Mouse (Mus musculus): ENCODE data around the gene Dnajc17.

The Dnajc17 gene

GRCm38 (mm10) chr2:119208344-119209175, at the start of gene Dnajc17, which contains the start of gene Zfyve19:
Gene Dnajc17, minus strand, starts transcription at chr2:119208795.
Gene Zfyve19, plus strand, starts transcription at chr2:119208617.
- in situ Hi-C loops (cut with MboI, MseI): loop anchor here (10.0 kb wide), 1 partner anchor 1214 kb away; no protein-coding TSS in a partner anchor

- in situ Hi-C loops (cut with MboI, MseI): no loop called here
Observed at GRCm38 (mm10) chr2:119254976-119255375, 46.4 kb upstream of the Dnajc17 start.

DNA sequence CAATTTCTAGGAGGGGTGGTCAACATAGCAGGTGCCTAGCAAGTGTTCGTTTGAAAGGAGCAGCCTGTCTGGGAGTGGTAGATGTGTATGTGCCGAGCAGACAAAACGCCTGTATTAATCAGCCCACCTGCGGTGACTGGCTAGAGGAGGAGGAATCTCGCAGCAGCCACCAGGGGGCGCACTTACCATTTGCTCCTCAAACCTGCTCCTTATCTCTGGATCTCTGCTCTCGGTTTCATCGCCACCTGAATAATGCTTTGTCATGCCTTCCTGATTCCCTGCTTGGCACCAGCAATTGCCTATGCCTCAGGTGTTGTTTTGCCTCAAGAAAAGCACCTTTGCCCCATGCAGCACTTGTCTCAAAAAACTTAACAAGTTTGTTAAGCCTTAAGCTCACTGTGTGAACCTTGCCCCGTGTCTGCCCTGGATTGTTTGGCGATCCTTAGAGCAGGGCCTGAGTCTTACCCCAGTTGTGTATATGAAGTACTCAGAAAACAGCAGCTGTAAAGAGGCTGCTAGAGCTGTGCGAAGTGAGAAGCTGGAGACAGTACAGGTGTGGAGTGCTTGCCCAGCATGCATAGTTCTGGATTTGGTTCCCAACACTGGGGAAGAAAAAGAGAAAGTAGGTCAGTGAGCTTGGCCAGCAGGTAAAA, 42.4 kb upstream of the Dnajc17 start:
- in situ Hi-C loops (cut with MboI, MseI): no loop called here

DNA sequence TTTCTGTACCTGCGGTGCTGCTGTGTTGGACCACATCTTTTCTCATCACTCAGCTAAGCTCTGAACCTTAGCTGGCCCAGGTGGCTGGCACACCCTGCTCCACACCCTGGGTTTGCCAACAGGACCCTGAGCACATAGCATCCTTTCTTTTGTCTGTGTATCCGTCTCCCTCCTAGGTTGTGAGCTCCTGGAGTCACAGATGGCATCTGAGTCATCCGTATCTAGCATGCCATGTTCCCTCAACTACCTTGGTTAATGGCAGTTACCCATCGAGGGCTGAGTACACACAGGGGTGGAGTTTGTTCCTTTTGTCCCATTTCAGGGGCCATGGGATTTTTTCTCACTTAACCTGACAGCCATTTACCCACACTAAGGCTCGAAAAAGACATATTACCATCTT, 41.8 kb upstream of the Dnajc17 start:
- in situ Hi-C loops (cut with MboI, MseI): no loop called here

DNA sequence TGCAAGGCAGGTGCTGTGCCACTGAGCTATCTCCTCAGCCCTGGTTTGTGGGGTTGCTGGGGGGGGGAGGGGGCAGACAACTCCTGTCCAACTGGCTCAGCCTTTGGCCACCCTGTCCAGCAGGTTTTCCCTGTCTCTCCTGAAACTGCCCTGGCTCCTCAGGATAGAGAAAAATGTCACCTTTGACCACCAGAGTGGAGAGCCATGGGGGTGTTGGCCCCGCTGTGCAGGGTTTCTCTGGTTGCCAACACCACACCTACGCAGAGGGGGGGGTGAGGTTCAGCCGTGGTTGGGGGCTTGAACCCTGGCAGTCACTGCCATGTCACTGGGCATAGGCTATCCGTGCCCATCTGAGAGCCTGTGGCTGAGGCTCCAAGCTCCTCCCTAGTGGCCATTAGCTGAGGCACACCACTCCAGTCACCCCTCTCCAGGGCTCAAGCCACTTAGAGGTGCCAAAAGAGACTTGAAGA, 41.0 kb upstream of the Dnajc17 start:
- in situ Hi-C loops (cut with MboI, MseI): no loop called here

- in situ Hi-C loops (cut with MboI, MseI): no loop called here
Observed at GRCm38 (mm10) chr2:119247904-119248303, 39.3 kb upstream of the Dnajc17 start.

DNA sequence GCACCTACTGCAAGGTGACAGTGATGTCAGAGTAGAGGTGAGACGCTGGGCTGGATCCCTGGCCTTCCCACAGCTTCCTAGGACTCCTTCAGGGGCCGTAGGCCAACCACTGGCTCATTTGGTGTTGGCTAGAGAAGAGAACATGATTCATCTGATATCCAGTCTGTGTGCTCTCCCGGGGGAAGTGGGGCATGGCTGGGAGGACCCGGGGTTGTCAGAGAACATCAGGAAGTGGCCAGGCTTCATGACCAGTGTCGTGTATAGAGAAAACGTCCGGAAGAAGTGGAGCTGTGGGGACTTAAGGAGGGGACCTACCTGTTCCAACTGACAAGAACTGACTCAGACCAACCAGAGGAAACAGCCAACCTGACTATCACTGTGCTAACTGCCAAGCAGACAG, 36.7 kb upstream of the Dnajc17 start:
- in situ Hi-C loops (cut with MboI, MseI): no loop called here

GRCm38 (mm10) chr2:119242548-119242947, 34.0 kb upstream of the Dnajc17 start:
- in situ Hi-C loops (cut with MboI, MseI): no loop called here

- in situ Hi-C loops (cut with MboI, MseI): no loop called here
Observed at GRCm38 (mm10) chr2:119240819-119241186, 32.2 kb upstream of the Dnajc17 start.

GRCm38 (mm10) chr2:119240075-119240818, 31.7 kb upstream of the Dnajc17 start:
- in situ Hi-C loops (cut with MboI, MseI): no loop called here

GRCm38 (mm10) chr2:119238671-119239070, 30.1 kb upstream of the Dnajc17 start:
- in situ Hi-C loops (cut with MboI, MseI): loop anchor here (10.0 kb wide), 1 partner anchor 984 kb away; the partner anchor contains the start of gene Fsip1

DNA sequence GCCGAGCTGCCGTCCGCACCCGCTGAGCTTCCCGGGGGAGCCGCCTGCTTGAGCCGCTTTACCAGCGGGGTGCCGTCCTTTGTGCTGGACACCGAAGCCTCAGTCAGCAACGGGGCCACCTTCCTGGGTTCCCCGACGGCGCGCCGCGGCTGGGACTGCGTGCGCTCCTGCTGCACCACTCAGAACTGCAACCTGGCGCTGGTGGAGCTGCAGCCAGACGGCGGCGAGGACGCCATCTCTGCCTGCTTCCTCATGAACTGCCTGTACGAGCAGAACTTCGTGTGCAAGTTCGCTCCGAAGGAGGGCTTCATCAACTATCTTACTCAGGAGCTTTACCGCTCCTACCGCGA, 29.3 kb upstream of the Dnajc17 start:
- in situ Hi-C loops (cut with MboI, MseI): loop anchor here (10.0 kb wide), 1 partner anchor 983 kb away; the partner anchor contains the start of gene Fsip1

DNA sequence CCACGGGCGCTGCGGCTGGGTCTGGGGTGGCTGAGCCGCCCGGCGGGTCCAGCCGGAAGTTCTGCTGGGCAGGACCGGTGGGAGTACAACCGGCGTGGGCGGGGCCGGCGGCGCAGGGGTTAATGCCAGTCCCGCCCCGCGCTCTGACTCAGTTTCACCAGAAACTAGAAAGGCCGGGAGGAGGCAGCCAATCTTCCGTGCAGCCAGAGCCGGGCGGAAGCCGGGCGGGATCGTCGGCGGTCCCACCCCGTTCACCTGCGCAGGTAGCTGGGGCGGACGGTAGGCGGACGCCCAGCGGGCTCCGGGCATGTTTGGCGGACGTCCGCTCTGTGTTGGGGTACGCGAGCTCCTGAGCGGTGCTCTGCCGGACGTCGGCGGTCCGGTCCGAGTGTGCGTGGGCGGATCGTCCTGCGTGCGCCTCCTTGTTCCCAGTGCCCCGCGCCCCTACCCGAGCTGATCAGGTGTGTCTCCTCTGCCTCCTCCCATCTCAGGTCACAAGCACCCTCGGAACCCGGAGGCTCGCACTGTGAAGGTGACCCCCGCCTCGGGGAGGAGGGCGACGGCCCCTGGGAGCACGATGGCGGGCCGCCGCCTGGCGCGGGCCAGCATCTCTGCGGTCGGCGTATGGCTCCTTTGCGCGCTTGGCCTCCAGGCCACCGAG, 28.7 kb upstream of the Dnajc17 start, which contains the start of gene Spint1:
Spint1 (plus strand) TSS at position 153 of the 661 bp plus-strand sequence.
- in situ Hi-C loops (cut with MboI, MseI): loop anchor here (10.0 kb wide), 1 partner anchor 983 kb away; the partner anchor contains the start of gene Fsip1

- in situ Hi-C loops (cut with MboI, MseI): loop anchor here (10.0 kb wide), 1 partner anchor 982 kb away; the partner anchor contains the start of gene Fsip1
Observed at GRCm38 (mm10) chr2:119236682-119237209, 28.2 kb upstream of the Dnajc17 start.

- in situ Hi-C loops (cut with MboI, MseI): loop anchor here (10.0 kb wide), 1 partner anchor 975 kb away; the partner anchor contains the start of gene Fsip1
Observed at GRCm38 (mm10) chr2:119229775-119230704, 21.4 kb upstream of the Dnajc17 start, which contains the start of gene Ppp1r14d. Gene Ppp1r14d, minus strand, starts transcription at chr2:119229906.

DNA sequence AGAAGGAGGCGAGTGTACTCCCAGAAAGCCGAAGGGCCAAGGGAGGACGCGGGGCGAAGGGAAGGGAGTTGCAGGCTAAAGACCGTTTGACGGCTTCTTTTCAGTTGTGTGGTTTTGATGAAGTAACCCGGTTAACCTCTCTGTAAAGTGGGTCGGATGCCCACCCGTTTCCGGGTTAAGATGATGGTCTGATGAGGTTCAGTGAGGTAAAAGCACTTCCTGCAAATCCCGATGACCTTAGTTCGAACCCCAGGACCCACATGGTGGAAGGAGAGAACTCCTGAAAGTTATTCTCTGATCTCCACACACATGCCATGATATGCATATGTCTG, 547 bp upstream of the Dnajc17 start:
- in situ Hi-C loops (cut with MboI, MseI): loop anchor here (10.0 kb wide), 1 partner anchor 1214 kb away; no protein-coding TSS in a partner anchor

DNA sequence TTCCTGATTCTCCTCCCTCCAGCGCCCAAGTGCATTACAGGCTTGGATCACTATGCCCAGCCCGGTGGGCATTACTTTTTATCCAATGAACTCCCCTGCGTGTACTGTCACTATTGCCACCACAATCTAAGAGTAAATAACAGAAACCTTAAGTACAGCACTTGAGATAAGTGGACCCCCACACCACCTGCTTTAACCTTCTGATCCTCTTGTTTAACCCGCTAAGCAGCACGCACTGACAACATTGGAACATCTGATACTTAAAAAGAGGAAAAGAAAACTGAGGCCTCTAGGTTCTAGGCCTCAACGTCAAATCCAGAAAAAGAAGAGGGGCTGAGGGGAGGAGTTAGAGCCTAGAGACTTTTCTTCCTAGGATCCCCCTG, 643 bp downstream of the Dnajc17 start:
- in situ Hi-C loops (cut with MboI, MseI): loop anchor here (10.0 kb wide), 1 partner anchor 1213 kb away; no protein-coding TSS in a partner anchor

DNA sequence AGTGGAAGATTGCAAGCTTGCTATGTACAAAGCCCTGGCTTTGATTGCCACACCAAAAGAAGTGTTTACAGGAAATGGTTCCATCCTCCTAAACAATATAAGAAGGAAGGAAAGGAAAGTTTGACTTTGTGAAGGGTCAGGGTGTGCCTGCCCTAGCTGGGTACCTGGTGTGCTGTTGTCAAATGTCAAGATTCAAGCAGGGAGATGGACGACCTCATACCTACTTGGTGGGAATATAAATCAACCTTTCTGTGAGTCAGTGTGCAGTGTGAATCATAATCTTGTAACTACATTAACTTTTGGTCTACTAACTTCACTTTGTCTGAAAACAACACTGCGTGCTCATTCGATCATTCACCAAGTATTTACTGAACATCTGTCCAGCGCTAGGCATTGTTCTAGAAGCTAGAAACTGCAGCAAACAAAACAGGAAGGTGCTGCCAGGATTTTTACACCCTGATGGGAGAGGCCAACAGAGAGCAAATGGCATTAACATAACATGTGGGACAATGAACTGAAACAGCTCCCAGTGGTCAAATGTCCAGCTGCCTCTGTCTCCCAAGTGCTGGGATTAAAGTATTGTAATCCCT, 4.6 kb downstream of the Dnajc17 start:
- in situ Hi-C loops (cut with MboI, MseI): loop anchor here (10.0 kb wide), 1 partner anchor 1209 kb away; no protein-coding TSS in a partner anchor

GRCm38 (mm10) chr2:119202914-119203453, 5.6 kb downstream of the Dnajc17 start:
- in situ Hi-C loops (cut with MboI, MseI): loop anchor here (10.0 kb wide), 1 partner anchor 1208 kb away; no protein-coding TSS in a partner anchor

Measured in T-helper 1 cell (primary cell).